Mouse (Mus musculus): Measurements from ENCODE around the gene Hal.

Hal gene

GRCm38 (mm10) chr10:93567841-93568566, 79.4 kb downstream of the Hal start:
- no peak for DNase-seq

DNA sequence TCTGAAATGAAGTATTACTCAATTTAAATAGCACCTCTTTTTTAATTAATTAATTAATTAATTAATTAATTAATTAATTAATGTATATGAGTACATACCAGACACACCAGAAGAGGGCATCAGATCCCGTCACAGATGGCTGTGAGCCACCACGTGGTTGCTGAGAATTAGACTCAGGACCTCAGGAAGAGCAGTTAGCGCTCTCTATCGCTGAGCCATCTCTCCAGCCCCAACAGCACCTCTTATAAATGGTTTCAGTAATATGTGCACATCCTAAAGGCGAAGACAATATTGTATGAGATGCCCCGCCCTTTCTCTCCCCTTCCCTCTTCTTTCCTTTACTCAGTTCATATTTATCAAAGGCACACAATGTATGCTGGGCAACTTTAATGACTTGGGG, 80.1 kb downstream of the Hal start:
- no peak for DNase-seq
